Mouse (Mus musculus) stomach, embryonic 14.5 days (tissue): ENCODE data around the gene Fam83c. TPM values are rescaled to one million over a fixed set of nuclear protein-coding genes. Genes with fewer than 3 reads are reported as not detected.

Source experiments
- ATAC-seq: fragments of 200-750 bp; cut with Nextera tagmentation; 2 replicates; pipeline ENCODE4 v1.8.0; 2017; ENCODE audit warnings: low read depth, moderate TSS enrichment; ENCODE audit not compliant: insufficient number of reproducible peaks, insufficient read depth, low FRiP score
- H3K27ac ChIP-seq: fragments of 300-500 bp; sonication (generic); 2 replicates; pipeline ENCODE4 v1.5.1; 2014; ENCODE audit warnings: mild to moderate bottlenecking, low read length, moderate library complexity, mixed read lengths
- H3K27me3 ChIP-seq: fragments of 300-500 bp; sonication (generic); 2 replicates; pipeline ENCODE4 v1.6.1; 2014; ENCODE audit warnings: low read length, control low read depth, mixed read lengths; ENCODE audit not compliant: control insufficient read depth, insufficient read depth
- H3K36me3 ChIP-seq: fragments of 300-500 bp; sonication (generic); 2 replicates; pipeline ENCODE4 v1.6.1; 2014; ENCODE audit warnings: mild to moderate bottlenecking, control low read depth, low read length, moderate library complexity, mixed read lengths; ENCODE audit not compliant: control insufficient read depth, insufficient read depth
- H3K4me1 ChIP-seq: fragments of 300-500 bp; sonication (generic); 2 replicates; pipeline ENCODE4 v1.6.1; 2014; ENCODE audit warnings: low read length, control low read depth, mixed read lengths; ENCODE audit not compliant: control insufficient read depth, insufficient read depth
- H3K4me2 ChIP-seq: fragments of 300-500 bp; sonication (generic); replicated peaks from 2 replicates; pipeline ENCODE4 v1.6.1; 2014; ENCODE audit warnings: low read depth, low read length, control low read depth
- H3K4me3 ChIP-seq: fragments of 300-500 bp; sonication (generic); 2 replicates; pipeline ENCODE4 v1.5.1; 2014; ENCODE audit warnings: low read depth, low read length, control low read depth
- H3K9ac ChIP-seq: fragments of 300-500 bp; sonication (generic); replicated peaks from 2 replicates; pipeline ENCODE4 v1.6.1; 2014; ENCODE audit warnings: low read depth, mild to moderate bottlenecking, control low read depth, low read length, moderate library complexity, mixed read lengths
- H3K9me3 ChIP-seq: fragments of 300-500 bp; sonication (generic); 2 replicates; pipeline ENCODE4 v1.6.1; 2016; ENCODE audit warnings: low read depth, low read length, control low read depth; ENCODE audit not compliant: control insufficient read depth
- WGBS: fragments of 180-500 bp; shearing (Covaris S2); extraction: QIAGEN DNeasy Blood & Tissue Kit; methylation state at CpG from one replicate; pipeline ENCODE4 v1.1.7; 2014; 5-methylcytosine and 5-hydroxymethylcytosine counted together
- polyA plus RNA-seq: library from polyadenylated mRNA; unstranded; fragments of >200 nt; fragmentation: Nextera tagmentation; extraction: Ambion mirVana; gene quantifications from 2 replicates; pipeline ENCODE4 v1.2.1, GENCODE M21; 2014

The Fam83c gene
- polyA plus RNA-seq, 1 experiment from 2014 or later: 2.3 TPM

DNA sequence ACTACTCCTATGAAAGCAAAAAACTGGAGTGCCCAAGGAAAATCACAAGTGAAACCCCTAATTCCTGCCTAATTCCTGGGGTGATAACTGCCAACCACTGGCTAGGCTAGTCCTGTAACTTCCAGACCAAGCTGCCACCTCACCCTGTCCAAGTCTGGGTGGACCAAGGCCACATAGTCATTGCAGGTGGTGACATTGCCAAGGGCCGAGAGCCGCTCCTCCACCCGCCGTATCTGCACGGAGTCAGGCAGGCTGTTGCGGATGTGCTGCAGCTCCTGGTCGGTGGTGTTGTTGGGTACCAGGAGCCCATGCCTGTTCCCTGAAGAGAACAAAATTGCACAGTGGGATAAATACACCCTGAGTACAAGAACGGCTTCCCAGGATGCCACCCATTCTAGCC is 10.9 kb downstream of the Fam83c start:
- no peak for ATAC-seq
- Histone ChIP-seq H3K27me3 (no peaks in the 10 kb centered on the region), H3K27ac (no peak overlapping the region), H3K4me2 (no peak overlapping the region), H3K36me3 (peaks cover 41% of the 10 kb centered on the region), H3K4me1 (peaks cover 11% of the 10 kb centered on the region; the same call in 1 of the 2 replicates), H3K9me3 (no peaks in the 10 kb centered on the region), H3K9ac (no peak overlapping the region), H3K4me3 (no peak overlapping the region)
- 97% methylated on average over 8 of the region's 8 CpGs for WGBS

DNA sequence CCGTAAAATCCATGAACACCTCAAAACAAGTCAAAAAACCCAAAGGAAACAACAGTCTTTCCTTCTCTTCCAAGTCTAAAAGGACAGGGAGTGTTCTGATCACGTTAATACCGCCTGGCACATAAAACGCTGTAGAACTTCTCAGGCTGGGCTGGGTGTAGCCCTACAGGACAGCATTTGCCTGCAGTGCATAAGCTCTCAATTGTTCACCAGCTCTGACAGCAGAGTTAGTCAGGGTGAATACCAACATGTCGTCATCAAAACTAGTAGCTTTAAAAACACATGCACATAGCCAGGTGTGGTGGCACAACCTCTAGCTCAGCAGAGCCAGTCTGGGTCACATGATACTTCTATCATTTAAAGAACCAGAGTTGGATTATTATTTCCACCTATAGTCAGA is 13.9 kb downstream of the Fam83c start:
- H3K4me1 ChIP-seq: peaks cover 14% of the 10 kb centered on the region
- ATAC-seq: no peak
- no peak overlapping the region for H3K9ac ChIP-seq
- H3K4me3 ChIP-seq: no peak overlapping the region
- H3K27ac ChIP-seq: no peak overlapping the region
- no peaks in the 10 kb centered on the region for H3K27me3 ChIP-seq
- 91% methylated on average over 5 of the region's 5 CpGs for WGBS
- no peak overlapping the region for H3K4me2 ChIP-seq
- peaks cover 41% of the 10 kb centered on the region for H3K36me3 ChIP-seq
- no peaks in the 10 kb centered on the region for H3K9me3 ChIP-seq

DNA sequence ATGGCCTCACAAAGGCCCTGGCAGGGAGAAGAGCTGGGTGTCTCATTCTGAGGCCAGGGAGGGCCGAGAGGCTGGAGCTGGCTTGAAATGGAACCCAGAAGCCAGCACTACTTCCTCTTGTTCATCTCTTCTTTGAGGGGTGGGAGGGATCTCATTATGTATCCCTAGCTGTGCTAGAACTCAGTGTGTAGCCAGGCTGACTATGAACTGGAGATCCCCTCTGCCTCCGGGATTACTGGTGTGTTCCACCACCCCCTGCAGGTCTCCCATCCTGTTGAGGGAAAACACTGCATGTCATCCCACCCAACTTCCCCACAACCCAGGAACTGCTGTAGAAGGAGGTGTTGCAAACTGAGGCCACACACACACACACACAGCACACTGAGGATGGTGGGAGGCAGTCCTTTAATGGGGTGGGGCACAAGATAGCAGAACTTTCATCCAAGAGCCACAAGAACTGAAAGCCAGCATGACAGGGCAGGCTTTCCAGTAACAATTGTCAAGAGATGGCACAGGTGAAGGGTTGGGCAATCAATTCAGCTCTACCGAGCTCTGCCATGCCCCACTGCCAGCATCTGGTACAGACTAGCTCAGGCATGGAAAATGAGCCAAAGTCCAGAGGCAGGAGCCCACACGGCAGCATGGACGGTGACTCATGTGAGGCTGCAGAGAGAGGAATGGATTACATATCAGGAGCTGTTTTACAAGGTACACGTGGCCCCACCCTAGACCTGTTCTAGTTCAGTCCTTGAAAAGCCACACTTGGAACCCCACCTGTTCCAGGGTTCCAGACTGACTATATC is 15.0 kb downstream of the Fam83c start:
- Histone ChIP-seq H3K9me3 (no peaks in the 10 kb centered on the region), H3K4me3 (peak overlapping the region; percentile 67), H3K27me3 (no peaks in the 10 kb centered on the region), H3K27ac (peak overlapping the region; percentile 68), H3K36me3 (peaks cover 41% of the 10 kb centered on the region), H3K9ac (no peak overlapping the region; the same call in 1 of the 2 replicates), H3K4me1 (peaks cover 7% of the 10 kb centered on the region), H3K4me2 (peak overlapping the region; percentile 87; the same call in 1 of the 2 replicates)
- peak; percentile 24 for ATAC-seq
- 60% methylated on average over 6 of the region's 6 CpGs for WGBS

DNA sequence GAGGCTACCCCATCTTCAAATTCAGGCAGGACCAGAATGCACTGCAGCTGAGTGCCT is 15.4 kb downstream of the Fam83c start, which contains the start of gene BC029722:
Gene BC029722 (minus strand): TSS at position 35 of the 57 bp plus-strand sequence.
- H3K9ac ChIP-seq: peak within 1 kb of the TSS; percentile 74
- peaks cover 7% of the 10 kb centered on the region for H3K4me1 ChIP-seq
- H3K36me3 ChIP-seq: peaks cover 41% of the 10 kb centered on the region
- H3K27ac ChIP-seq: peak within 1 kb of the TSS; percentile 68
- H3K9me3 ChIP-seq: no peaks in the 10 kb centered on the region
- H3K4me3 ChIP-seq: peak within 1 kb of the TSS; percentile 67
- H3K27me3 ChIP-seq: no peaks in the 10 kb centered on the region
- ATAC-seq: no peak
- H3K4me2 ChIP-seq: peak within 1 kb of the TSS; percentile 87

DNA sequence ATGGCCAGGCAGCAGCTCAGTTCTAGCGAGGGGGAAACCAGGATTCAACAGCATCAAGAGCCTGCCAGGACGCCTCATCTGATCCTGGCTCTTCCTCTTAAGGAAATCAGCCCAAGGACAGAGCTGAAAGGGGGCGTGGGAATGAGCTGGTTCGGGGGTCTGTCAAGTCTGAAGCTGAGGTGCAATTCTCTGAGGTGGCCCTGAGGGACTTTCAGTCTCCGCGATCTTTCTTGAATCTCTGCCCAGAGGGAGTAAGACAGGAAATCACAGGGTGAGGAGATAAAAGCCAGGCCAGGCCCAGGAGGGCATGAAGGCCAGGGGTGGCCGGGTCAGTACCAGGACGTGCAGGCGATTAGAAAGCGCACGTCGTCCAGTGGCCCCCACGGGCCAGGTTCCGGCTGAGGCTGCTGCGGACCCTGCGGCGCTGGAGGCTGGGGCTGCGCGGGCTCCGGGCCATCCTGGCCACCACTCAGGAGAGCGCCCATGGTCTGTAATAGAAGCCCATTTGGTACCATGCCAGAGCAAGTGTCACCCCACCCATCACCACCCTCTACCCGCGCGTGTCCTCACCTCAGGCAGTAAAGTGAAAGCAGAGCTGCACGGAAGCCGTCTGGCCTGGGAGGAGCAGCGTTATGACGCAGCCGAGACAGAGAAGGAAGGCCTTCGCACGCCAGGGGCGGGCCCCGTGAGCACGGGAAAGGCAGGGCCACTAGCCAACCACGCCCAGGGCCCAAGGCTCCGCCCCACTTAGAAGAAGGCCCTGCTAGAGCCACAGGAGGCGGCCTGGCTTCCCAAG is 15.9 kb downstream of the Fam83c start:
- H3K9me3 ChIP-seq: no peaks in the 10 kb centered on the region
- H3K36me3 ChIP-seq: peaks cover 37% of the 10 kb centered on the region
- 3% methylated on average over 37 of the region's 37 CpGs for WGBS
- peak overlapping the region; percentile 74 for H3K9ac ChIP-seq
- no peaks in the 10 kb centered on the region for H3K27me3 ChIP-seq
- H3K4me1 ChIP-seq: peaks cover 7% of the 10 kb centered on the region
- peak; percentile 96 for ATAC-seq
- H3K4me3 ChIP-seq: peak overlapping the region; percentile 67
- peak overlapping the region; percentile 68 for H3K27ac ChIP-seq
- peak overlapping the region; percentile 87 for H3K4me2 ChIP-seq

DNA sequence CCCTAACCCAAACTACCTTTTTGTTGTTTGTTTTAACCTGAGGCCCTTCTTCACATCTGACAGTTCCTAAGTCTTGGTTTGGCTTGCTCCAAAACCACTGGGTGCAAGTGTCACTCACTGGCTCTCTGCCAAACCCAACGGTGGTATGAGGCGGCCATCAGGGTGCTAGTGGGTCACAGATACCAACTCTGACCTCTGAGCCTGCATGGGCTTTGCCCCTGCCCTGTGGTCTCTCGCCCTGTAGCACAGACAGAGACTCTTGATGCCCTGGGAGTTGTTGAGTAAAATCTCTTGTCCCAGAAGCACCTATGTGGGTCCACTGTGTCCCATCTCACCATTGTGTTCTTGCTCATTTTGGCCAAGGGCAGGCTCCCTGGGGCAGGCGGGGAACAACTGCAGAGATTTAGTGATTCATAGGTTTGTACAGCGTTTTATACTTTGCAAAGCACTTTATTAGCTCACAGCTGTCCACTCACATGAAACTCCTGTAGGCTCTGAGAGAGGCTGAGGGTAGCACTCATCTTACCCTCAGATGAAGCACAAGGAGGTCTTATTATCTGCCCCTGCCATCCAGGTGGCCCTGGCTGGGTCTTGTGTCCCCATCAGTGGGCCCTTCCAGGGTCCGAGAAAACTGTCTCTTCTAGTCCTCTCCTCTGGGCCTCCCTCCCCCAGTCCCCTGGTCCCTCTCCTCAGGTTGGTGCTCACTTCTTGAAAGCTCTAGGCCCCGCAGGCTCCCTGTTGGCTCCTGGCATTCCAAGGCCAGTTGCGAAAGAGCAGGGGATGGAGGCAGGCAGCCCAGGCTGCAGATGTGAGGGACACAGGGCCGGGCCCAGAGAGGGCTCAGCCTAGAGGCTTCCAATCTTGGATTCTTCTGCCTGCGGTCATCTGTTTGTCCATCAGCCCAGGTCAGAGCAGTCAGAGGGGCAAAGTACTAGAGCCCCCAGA is 17.1 kb downstream of the Fam83c start:
- peaks cover 25% of the 10 kb centered on the region for H3K36me3 ChIP-seq
- no peak for ATAC-seq
- no peaks in the 10 kb centered on the region for H3K27me3 ChIP-seq
- H3K9ac ChIP-seq: peak overlapping the region; percentile 74; the same call in 1 of the 2 replicates
- 82% methylated on average over 10 of the region's 10 CpGs for WGBS
- peak overlapping the region; percentile 87; the same call in 1 of the 2 replicates for H3K4me2 ChIP-seq
- no peak overlapping the region for H3K27ac ChIP-seq
- H3K4me1 ChIP-seq: peaks cover 7% of the 10 kb centered on the region
- peak overlapping the region; percentile 67; the same call in 1 of the 2 replicates for H3K4me3 ChIP-seq
- no peaks in the 10 kb centered on the region for H3K9me3 ChIP-seq

DNA sequence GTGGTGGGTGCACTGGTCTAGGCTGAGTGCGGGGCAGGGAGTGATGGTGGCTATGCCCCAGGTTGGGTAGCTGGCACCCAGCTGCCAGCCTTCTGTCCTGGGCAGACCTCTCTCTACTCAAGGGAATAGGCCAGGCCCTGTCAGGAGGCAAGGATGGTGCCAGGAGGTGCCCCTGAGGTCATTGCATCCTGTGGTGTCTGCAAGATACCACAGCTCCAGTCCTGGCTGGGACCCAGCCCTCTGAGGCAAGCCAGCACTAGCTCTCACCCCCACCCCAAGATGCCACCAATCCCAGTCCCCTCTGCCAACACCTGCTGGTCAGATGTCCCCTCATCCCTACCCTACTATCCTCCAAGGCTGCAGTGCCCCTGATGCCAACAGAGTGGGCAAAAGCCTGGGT is 18.5 kb downstream of the Fam83c start:
- Histone ChIP-seq H3K4me2 (no peak overlapping the region), H3K9ac (no peak overlapping the region), H3K27me3 (no peaks in the 10 kb centered on the region), H3K27ac (no peak overlapping the region), H3K4me3 (no peak overlapping the region), H3K9me3 (no peaks in the 10 kb centered on the region), H3K36me3 (peaks cover 14% of the 10 kb centered on the region; the same call in 1 of the 2 replicates), H3K4me1 (peaks cover 7% of the 10 kb centered on the region)
- no peak for ATAC-seq
- WGBS: 95% methylated on average over 1 of the region's 1 CpGs

DNA sequence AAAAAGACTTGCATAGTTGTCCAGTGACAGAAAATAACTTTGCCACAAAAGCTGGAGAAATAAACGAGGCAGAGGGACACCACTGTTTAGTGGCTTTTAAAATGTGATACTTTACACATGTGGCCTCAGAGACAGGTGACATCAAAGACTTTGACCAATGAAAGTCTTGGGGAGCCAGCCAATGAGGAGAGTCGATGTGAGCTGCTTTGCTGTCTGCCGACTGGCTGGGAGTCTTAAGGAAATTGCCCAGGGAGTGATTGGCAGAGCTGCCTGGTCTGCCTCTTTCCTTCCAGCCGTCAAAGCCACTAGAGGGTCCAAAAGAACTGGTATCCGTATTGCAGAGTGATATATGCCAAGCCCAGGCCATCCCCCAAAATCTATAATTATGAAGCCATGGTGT is 19.8 kb downstream of the Fam83c start:
- ATAC-seq: no peak
- WGBS: 32% methylated on average over 5 of the region's 5 CpGs

More for the DNA sequence above, 19.8 kb downstream of the Fam83c start:
- Histone ChIP-seq H3K4me2 (no peak overlapping the region), H3K27ac (no peak overlapping the region), H3K9me3 (no peaks in the 10 kb centered on the region), H3K4me1 (peaks cover 7% of the 10 kb centered on the region), H3K27me3 (no peaks in the 10 kb centered on the region), H3K9ac (no peak overlapping the region), H3K4me3 (no peak overlapping the region), H3K36me3 (peaks cover under 1% of the 10 kb centered on the region; the same call in 1 of the 2 replicates)
